Mouse (Mus musculus) MEL (cell line): ENCODE results near the gene Efna5.

Source experiments
- CHD1 ChIP-seq: IDR thresholded peaks from 2 replicates; pipeline ENCODE4 v1.6.1; 2012; ENCODE audit warnings: low read depth, mild to moderate bottlenecking, inconsistent platforms, low read length, improper control_type of control experiment
- CHD2 ChIP-seq: IDR thresholded peaks from 2 replicates; pipeline ENCODE4 v1.6.1; 2011; ENCODE audit warnings: low read length, improper control_type of control experiment
- CTCF ChIP-seq, 3 experiments: IDR thresholded peaks in 2 of 3; conservative IDR thresholded peaks in 1 of 3; 2 replicates each; pipeline ENCODE4 v1.5.1; 2011 to 2012; ENCODE audit warnings: low read length in 3 of 3, low read depth in 2 of 3, mild to moderate bottlenecking in 2 of 3, improper control_type of control experiment in 1 of 3, inconsistent platforms in 1 of 3, mixed read lengths in 1 of 3, moderate library complexity in 1 of 3; ENCODE audit not compliant: control insufficient read depth in 1 of 3, insufficient read depth in 1 of 3, poor library complexity in 1 of 3, severe bottlenecking in 1 of 3
- E2F4 ChIP-seq: IDR thresholded peaks from 2 replicates; pipeline ENCODE4 v1.6.1; 2011; ENCODE audit warnings: low read depth, low read length, improper control_type of control experiment, borderline replicate concordance
- ELF1 ChIP-seq: IDR thresholded peaks from 2 replicates; pipeline ENCODE4 v1.6.1; 2014; ENCODE audit warnings: low read depth, mild to moderate bottlenecking, inconsistent platforms, low read length, improper control_type of control experiment, moderate library complexity
- EP300 ChIP-seq, 2 experiments: IDR thresholded peaks; 2 replicates each; pipeline ENCODE4 v1.6.1; 2011; ENCODE audit warnings: improper control_type of control experiment in 2 of 2, low read length in 2 of 2, low read depth in 1 of 2, mild to moderate bottlenecking in 1 of 2
- MXI1 ChIP-seq: IDR thresholded peaks from 2 replicates; pipeline ENCODE4 v1.6.1; 2011; ENCODE audit warnings: mild to moderate bottlenecking, low read depth, low read length, improper control_type of control experiment
- MYC ChIP-seq: IDR thresholded peaks from 2 replicates; pipeline ENCODE4 v1.6.1; 2011; ENCODE audit warnings: low read depth, mild to moderate bottlenecking, low read length, improper control_type of control experiment, moderate library complexity
- NRF1 ChIP-seq: IDR thresholded peaks from 2 replicates; pipeline ENCODE4 v1.6.1; 2014; ENCODE audit warnings: low read depth, mild to moderate bottlenecking, inconsistent platforms, low read length, improper control_type of control experiment, moderate library complexity; ENCODE audit not compliant: poor library complexity, insufficient read depth, severe bottlenecking
- POLR2A ChIP-seq, 2 experiments: IDR thresholded peaks; 2 replicates each; pipeline ENCODE4 v1.6.1; 2011 to 2012; ENCODE audit warnings: low read length in 2 of 2, mild to moderate bottlenecking in 2 of 2, control low read depth in 1 of 2, improper control_type of control experiment in 1 of 2, low read depth in 1 of 2, moderate library complexity in 1 of 2; ENCODE audit not compliant: control insufficient read depth in 1 of 2, insufficient read depth in 1 of 2, poor library complexity in 1 of 2
- POLR2AphosphoS5 ChIP-seq: IDR thresholded peaks from 2 replicates; pipeline ENCODE4 v1.6.1; 2012; ENCODE audit warnings: low read depth, borderline replicate concordance, mild to moderate bottlenecking, inconsistent platforms, low read length, moderate library complexity, mixed read lengths
- TCF12 ChIP-seq: IDR thresholded peaks from 2 replicates; pipeline ENCODE4 v1.6.1; 2014; ENCODE audit warnings: low read depth, mild to moderate bottlenecking, inconsistent platforms, low read length, improper control_type of control experiment, moderate library complexity
- USF1 ChIP-seq: IDR thresholded peaks from 2 replicates; pipeline ENCODE4 v1.6.1; 2014; ENCODE audit warnings: low read depth, mild to moderate bottlenecking, inconsistent platforms, low read length, improper control_type of control experiment, moderate library complexity

DNA sequence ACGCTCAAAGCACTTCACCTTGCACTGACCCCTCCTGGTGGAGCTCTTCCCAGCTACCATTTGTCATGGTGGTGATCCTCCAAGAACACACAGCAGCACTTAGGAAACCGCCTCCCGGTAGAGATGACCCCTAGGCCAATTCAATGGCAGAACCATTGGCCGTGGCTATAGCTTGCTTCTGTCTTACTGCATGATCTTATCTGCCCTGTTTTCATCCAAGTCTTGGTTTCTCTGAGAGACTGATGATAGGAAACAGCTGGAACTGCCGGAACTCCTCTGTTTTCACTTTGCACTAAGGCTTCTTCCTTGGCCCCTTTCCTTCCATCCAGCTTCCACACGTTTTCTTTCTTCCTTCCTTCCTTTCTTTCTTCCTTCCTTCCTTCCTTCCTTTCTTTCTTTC, 17.9 kb upstream of the Efna5 start:
- TF ChIP-seq CTCF (IDR thresholded peaks at IDR 0.05 in 2 of 3, conservative IDR thresholded peaks at IDR 0.05 in 1 of 3; ENCODE audit: control insufficient read depth in 1 of 3, insufficient read depth in 1 of 3, low read depth in 2 of 3, low read length in 3 of 3, poor library complexity in 1 of 3, severe bottlenecking in 1 of 3) = no peak
- TF ChIP-seq TCF12 = no peak
- TF ChIP-seq POLR2A (IDR thresholded peaks at IDR 0.05; ENCODE audit: control insufficient read depth in 1 of 2, insufficient read depth in 1 of 2, low read depth in 1 of 2, low read length in 2 of 2, poor library complexity in 1 of 2) = no peak
- TF ChIP-seq CHD1 = no peak
- no peak for TF ChIP-seq POLR2AphosphoS5
- no peak for TF ChIP-seq MYC
- no peak for TF ChIP-seq CHD2
- no peak for TF ChIP-seq NRF1
- TF ChIP-seq ELF1 = no peak
- TF ChIP-seq MXI1 = no peak
- no peak for TF ChIP-seq EP300 (IDR thresholded peaks at IDR 0.05; ENCODE audit: low read depth in 1 of 2, low read length in 2 of 2)
- TF ChIP-seq E2F4 = no peak
- TF ChIP-seq USF1 = no peak
